Mouse (Mus musculus): ENCODE measurements around the gene Npl.

DNA sequence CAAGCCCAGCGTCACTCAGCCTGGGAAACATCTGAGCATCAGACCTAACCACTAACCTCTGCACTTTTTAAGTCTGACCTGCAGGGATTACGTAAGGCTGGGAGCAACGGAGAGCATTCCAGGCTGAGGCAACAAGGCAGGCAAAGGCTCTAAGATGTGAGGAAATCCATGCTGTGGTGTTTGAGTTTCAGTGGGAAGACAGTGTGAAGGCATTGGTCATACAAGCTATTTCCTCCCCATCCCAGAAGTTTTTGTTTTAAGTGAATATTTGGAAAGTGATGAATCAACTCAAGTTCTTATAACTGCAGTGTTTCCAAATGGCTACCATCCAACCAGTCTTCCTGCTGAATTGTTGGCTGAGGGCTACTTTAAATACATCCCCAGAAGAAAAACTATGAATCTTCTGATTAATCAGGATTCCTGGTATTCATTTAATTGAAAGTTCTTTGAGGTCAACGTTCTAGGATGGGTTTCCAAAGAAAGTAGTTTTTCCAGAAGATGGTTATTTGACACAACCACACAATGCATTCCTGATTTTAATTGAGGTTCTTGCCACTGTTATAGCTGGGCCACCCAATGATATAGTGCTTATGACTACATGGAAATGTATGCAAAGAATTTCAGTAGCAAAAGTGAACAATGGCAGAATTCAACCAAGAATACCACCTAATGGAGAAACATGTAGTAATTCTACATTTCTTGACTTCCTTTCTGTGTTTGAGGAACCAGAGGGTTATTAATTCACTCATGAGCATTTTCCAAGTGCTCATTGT lies 22.6 kb upstream of the Npl start:
- no peak for TF ChIP-seq CTCF (IDR thresholded peaks at IDR 0.05; ENCODE audit: low read depth, low read length)
- no peak for TF ChIP-seq POLR2A (IDR thresholded peaks at IDR 0.05; ENCODE audit: extremely low read depth, insufficient read depth, low read length)

All from liver, adult 2 months (tissue).